Mouse (Mus musculus) embryonic fibroblast, embryonic 13.5 days (primary cell): ENCODE results near the gene Keg1. TPM values are rescaled to one million over a fixed set of nuclear protein-coding genes. Genes with fewer than 3 reads are reported as not detected.
"Not testable (repeated sequence)": the region's sequence is repeated elsewhere in the genome, so short reads cannot be mapped to it uniquely, and the experiment has no call there.

ENCODE experiments used
- H3K27ac ChIP-seq: 2 replicates; pipeline ENCODE4 v1.5.1; 2012; ENCODE audit warnings: low read length, control low read depth, inconsistent platforms; ENCODE audit not compliant: insufficient read depth
- H3K4me1 ChIP-seq: 2 replicates; pipeline ENCODE4 v1.6.1; 2011; ENCODE audit warnings: low read length; ENCODE audit not compliant: control insufficient read depth, insufficient read depth
- H3K4me3 ChIP-seq: 2 replicates; pipeline ENCODE4 v1.5.1; 2011; ENCODE audit warnings: mild to moderate bottlenecking, control low read depth, low read length; ENCODE audit not compliant: insufficient read depth
- CTCF ChIP-seq: IDR thresholded peaks from 2 replicates; pipeline ENCODE4 v1.5.1; 2011; ENCODE audit warnings: mild to moderate bottlenecking, control low read depth, low read length, moderate library complexity, borderline replicate concordance; ENCODE audit not compliant: insufficient read depth
- POLR2A ChIP-seq: IDR thresholded peaks from 2 replicates; pipeline ENCODE4 v1.6.1; 2011; ENCODE audit warnings: low read depth, mild to moderate bottlenecking, control low read depth, low read length, moderate library complexity
- polyA plus RNA-seq: library from polyadenylated mRNA; stranded (reverse); fragments of >200 nt; gene quantifications from 2 replicates; pipeline ENCODE4 v1.2.4, GENCODE M21; 2011; ENCODE audit warnings: low read depth; ENCODE audit not compliant: missing spikeins, insufficient read length

Gene Keg1
- polyA plus RNA-seq, 1 experiment, result not detected

GRCm38 (mm10) chr19:12708986-12709385, 13.4 kb downstream of the Keg1 start:
- Histone ChIP-seq H3K4me1 (no peaks in the 10 kb centered on the region), H3K27ac (no peak overlapping the region), H3K4me3 (no peak overlapping the region)
- TF ChIP-seq POLR2A (no peak), CTCF (no peak)

GRCm38 (mm10) chr19:12719189-12719588, 23.6 kb downstream of the Keg1 start:
- no peak for TF ChIP-seq CTCF
- TF ChIP-seq POLR2A, result no peak
- Histone ChIP-seq H3K27ac (no peak overlapping the region), H3K4me1 (no peaks in the 10 kb centered on the region), H3K4me3 (no peak overlapping the region)

GRCm38 (mm10) chr19:12720463-12720862, 24.9 kb downstream of the Keg1 start:
- Histone ChIP-seq H3K4me3 (no peak overlapping the region), H3K4me1 (no peaks in the 10 kb centered on the region), H3K27ac (no peak overlapping the region)
- no peak for TF ChIP-seq POLR2A
- TF ChIP-seq CTCF, result no peak

DNA sequence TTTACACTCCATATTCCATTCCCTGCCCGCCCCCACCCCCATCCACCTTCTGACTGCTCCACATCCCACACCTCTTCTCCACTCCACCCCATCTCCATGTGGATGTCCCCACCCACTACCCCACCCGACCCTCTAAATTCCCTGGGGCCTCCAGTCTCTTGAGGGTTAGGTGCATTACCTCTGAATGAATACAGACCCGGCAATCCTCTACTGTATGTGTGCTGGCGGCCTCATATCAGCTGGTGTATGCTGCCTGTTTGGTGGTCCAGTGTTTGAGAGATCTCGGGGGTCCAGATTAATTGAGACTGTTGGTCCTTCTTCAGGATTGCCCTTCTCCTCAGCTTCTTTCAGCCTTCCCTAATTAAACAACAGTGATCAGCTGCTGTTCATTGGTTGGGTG, 25.3 kb downstream of the Keg1 start:
- H3K27ac ChIP-seq, H3K4me3 ChIP-seq, H3K4me1 ChIP-seq: not testable (repeated sequence)

GRCm38 (mm10) chr19:12721596-12721995, 26.0 kb downstream of the Keg1 start:
- not testable (repeated sequence) for H3K4me1 ChIP-seq, H3K4me3 ChIP-seq, H3K27ac ChIP-seq

GRCm38 (mm10) chr19:12722308-12722707, 26.7 kb downstream of the Keg1 start:
- TF ChIP-seq POLR2A (no peak), CTCF (no peak)
- no peak overlapping the region for H3K27ac ChIP-seq
- H3K4me3 ChIP-seq, result no peak overlapping the region
- H3K4me1 ChIP-seq, result no peaks in the 10 kb centered on the region

- Histone ChIP-seq H3K4me1 (no peaks in the 10 kb centered on the region), H3K4me3 (no peak overlapping the region), H3K27ac (no peak overlapping the region)
- TF ChIP-seq POLR2A (no peak), CTCF (no peak)
Observed at GRCm38 (mm10) chr19:12725851-12726250, 30.3 kb downstream of the Keg1 start.

DNA sequence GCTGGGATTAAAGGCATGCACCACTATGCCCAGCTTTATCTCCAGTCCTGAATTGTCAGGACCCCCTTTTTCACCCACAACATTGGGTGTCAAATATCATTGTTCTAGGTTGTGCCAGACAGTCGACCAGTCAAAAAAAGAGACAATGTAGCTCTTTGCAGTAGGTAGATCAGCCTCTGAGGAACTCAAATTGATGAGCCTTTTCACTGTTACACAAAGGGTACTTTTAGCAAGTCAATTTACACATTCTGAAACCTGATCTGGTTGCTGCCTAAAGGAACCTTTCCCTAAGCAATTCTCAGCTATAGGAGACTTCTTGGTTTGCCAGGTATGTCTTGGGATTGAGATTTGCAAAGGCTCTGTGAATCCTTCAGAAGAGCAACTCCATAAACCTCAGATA, 35.5 kb downstream of the Keg1 start:
- Histone ChIP-seq H3K4me1 (no peaks in the 10 kb centered on the region), H3K27ac (no peak overlapping the region), H3K4me3 (no peak overlapping the region)
- no peak for TF ChIP-seq CTCF
- TF ChIP-seq POLR2A, result no peak

DNA sequence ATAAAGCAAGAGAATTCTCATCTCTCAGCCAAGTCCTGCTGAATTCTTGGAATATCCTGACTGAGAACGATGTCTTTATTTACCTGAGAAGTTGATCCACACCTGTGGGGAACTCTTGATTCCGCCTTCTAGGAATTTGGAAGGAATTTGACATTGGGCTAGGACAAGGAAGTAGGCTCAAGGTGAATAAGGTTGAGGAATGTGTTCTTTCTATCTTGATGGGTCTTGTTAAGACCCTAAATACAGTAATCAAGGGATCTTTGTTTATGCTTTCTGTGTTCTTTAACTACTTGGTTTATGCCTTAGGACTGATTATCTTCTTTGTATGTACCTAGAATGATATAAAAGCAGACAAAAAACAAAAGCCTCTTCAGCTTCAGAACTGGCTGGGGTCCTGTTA, 36.4 kb downstream of the Keg1 start:
- Histone ChIP-seq H3K27ac (no peak overlapping the region), H3K4me3 (no peak overlapping the region), H3K4me1 (no peaks in the 10 kb centered on the region)
- TF ChIP-seq POLR2A (no peak), CTCF (no peak)

GRCm38 (mm10) chr19:12756286-12756685, 60.7 kb downstream of the Keg1 start:
- TF ChIP-seq CTCF (no peak), POLR2A (no peak)
- no peaks in the 10 kb centered on the region for H3K4me1 ChIP-seq
- no peak overlapping the region for H3K27ac ChIP-seq
- no peak overlapping the region for H3K4me3 ChIP-seq

- no peak overlapping the region for H3K4me3 ChIP-seq
- H3K4me1 ChIP-seq, result peaks cover 14% of the 10 kb centered on the region
- no peak overlapping the region for H3K27ac ChIP-seq
- TF ChIP-seq CTCF (no peak), POLR2A (no peak)
Observed at GRCm38 (mm10) chr19:12758936-12759478, 63.4 kb downstream of the Keg1 start.
